Mouse (Mus musculus) cerebellum, postnatal 14 days (tissue): Measurements from ENCODE around the gene Moxd2.

Source experiments
- DNase-seq, 2 experiments: peaks; one replicate each; pipeline ENCODE4 v3.0.0; 2021; ENCODE audit warnings: mixed read lengths in 2 of 2

Moxd2 gene

DNA sequence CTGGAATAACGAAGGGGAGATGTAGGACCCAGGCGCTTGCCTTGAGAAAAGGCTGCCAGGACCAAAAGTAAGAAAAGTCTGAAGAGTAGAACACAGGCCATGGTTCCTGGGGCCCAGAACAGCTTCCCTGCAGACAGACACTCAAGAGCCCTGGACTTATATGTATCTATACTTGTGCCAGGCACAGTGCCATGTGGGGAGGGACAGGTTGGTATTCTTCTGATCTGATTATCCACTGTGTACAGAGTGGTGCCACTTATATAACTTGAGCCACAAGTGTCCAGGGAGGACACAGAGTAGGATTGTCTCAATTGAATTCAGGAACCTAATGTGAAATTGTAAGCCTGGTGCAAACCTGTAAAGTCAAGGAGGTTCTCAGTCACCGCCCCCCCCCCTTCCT is at the start of gene Moxd2:
Gene Moxd2, minus strand, starts transcription at position 101 of the 400 bp plus-strand sequence.
- DNase-seq = no peak

DNA sequence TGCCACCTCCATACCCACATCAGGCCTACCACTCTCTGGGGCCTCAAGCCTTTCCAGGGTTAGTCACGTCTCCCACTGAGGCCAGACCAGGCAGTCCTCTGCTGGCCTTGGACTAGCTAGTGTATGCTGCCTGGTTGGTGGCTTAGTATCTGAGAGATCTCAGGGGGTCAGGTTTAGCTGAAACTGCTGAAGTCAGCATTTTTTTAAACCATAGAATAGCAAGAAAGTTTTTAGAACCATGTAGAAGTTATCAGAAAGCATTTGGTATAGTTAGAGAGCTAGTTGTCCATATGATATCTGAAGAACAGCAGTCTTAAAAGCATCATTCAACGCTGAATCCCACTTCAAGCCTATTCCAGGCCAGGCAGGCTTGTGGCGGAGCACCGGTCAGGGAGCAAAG is 32.7 kb upstream of the Moxd2 start:
- DNase-seq = no peak

DNA sequence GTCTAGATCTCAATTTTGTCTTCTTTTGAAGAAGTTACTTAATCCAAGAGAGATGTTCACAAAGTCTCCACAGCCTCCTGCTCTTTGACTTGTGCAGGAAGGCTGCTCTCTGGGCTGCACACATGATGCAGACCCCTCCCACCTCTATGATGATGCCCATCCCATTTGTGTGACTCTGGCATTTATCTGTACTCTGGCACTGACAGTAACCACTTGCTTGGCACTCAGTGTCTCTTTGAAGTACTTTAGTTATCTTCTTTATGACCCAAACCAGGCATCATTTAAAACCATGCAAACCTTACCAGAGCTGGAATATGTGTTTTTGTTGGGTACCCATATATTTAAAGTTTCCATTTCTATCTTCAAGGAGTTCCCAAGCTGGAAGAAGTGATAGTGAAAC is 13.0 kb upstream of the Moxd2 start, which contains the start of gene Prss58:
Gene Prss58, minus strand, starts transcription at position 101 of the 400 bp plus-strand sequence.
- no peak for DNase-seq

DNA sequence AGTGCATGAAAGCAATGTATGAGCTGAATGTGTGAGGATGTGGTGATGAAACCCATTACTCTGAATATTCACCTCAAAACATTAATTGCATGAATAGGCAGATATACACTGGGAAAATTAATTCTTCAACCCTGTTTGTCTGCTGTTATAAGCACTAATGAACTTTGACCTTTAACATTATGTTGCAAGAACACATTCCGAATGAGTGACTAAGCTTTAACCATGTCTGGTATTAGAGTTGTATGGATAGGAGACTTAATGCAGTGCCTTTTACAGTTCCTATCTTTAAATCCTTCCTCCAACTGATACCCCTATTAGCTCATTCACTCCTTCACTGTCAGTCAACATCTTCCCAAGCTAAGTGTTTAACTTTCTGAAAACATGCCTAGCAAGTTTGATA is 7.4 kb upstream of the Moxd2 start:
- no peak for DNase-seq

DNA sequence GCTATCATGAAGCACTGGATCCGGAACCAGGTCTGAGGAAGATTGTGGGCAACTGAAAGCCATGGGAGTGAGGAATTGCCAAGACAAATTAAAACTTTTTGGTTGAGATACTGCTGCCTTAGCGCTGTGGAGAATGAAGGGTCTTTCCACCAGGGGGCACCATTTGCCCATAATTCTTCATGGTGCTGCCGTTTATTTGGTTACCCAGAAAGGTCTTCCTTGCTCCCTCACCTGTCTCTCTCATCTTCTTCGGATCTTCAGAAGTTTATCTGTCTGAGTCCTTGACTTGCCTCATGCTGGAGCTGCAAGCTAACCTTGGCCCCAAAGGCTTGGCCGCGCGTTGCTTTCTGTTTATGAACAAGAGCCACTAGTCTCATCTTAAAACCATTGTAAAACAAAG is 6.3 kb upstream of the Moxd2 start:
- peak; percentile 10 to 26 for DNase-seq

DNA sequence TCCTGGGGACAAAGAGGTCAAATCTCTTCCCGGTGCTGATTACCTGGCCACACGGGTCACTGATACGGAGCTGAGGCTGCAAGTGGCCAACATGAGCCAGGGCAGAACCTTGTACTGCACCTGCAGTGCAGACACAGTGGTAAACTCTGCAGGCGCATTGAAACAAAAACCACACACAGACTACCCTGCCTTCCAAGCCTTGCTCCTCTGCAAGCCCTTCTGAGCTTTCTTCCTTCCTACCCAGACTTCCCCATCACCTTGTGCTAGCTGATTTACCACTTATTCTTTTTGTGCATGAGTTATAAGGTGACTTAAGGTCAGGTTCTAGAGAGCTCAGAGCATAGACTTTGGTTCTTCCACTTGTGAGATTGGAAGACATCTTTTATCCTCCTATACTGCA is 4.5 kb upstream of the Moxd2 start:
- DNase-seq = no peak

DNA sequence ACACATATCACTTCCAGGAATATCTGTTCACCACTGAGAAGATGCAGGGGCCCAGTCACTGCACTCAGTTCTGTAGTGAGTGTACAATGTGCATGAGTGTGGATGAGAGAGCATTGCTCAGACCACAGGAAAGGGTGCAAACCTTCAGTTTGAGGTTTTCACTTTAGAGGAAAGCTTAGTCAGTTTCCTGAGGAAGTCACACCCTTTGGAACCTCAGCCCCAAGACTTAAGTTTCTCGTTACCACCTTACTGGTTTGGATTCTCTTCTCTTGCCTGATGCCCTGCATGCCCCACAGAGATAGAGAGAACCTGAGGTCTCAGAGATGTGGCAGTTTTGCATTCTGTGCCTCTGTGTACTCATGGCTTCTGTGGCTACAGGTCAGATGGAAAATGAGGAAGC is 3.7 kb upstream of the Moxd2 start:
- no peak for DNase-seq

DNA sequence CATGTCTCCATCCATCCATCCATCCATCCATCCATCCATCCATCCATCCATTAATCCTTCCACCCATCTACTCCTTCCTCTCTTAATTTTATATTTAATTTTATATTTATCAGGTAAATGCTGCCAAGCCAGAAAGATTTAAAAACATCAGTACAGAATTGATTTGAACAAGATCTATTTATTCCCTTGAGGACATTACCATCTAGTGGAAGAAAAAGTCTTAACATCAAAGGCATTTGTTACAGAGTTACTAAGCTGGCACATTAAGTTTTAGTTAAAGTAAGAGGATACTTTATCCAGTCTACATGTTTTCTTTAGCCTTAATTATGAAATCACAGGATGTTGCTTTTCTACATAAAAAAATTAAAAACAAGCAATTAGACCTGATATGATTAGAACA is 42.0 kb downstream of the Moxd2 start:
- DNase-seq = no peak
